Comparison of ENCODE assay signal across 13 mouse cellular contexts in genomic region chr5:49915695-49916106, GRCm38 (mm10).
DNase-seq lines count a peak whose midpoint lies in the region; ATAC-seq and TF ChIP-seq lines count a peak whose summit lies in the region.
"Had no signal": no experiment of that assay in that cellular context is flagged by ENCODE, and none has a peak within 500 bp of the region (broad histone marks: within the 10 kb centered on the region; RNA-seq: fewer than 3 reads in every experiment).

No protein-coding gene starts in this region.

- no peak overlapping the region for H3K4me3 ChIP-seq in forebrain, embryonic 13.5 days
- no peak overlapping the region for H3K4me3 ChIP-seq in forebrain, embryonic 12.5 days (replicated peaks)
- H3K4me3 ChIP-seq in midbrain, embryonic 13.5 days (replicated peaks), result no peak overlapping the region
- no peak overlapping the region for H3K4me3 ChIP-seq in midbrain, embryonic 10.5 days
- H3K4me3 ChIP-seq in embryonic facial prominence, embryonic 14.5 days (ENCODE audit: low read depth, low read length), result no peak overlapping the region
- no peak overlapping the region for H3K4me3 ChIP-seq in midbrain, postnatal 0 days (ENCODE audit: low read depth, low read length)
- H3K4me3 ChIP-seq: heart, adult 2 months; hindbrain, embryonic 15.5 days had no signal

- H3K27ac ChIP-seq in forebrain, embryonic 13.5 days, result no peak overlapping the region
- H3K27ac ChIP-seq in forebrain, embryonic 12.5 days, result no peak overlapping the region
- no peak overlapping the region for H3K27ac ChIP-seq in midbrain, embryonic 13.5 days
- no peak overlapping the region for H3K27ac ChIP-seq in midbrain, embryonic 10.5 days (replicated peaks)
- no peak overlapping the region for H3K27ac ChIP-seq in embryonic facial prominence, embryonic 14.5 days (replicated peaks; ENCODE audit: low read depth, low read length)
- no peak overlapping the region for H3K27ac ChIP-seq in midbrain, postnatal 0 days (ENCODE audit: low read depth, low read length)
- H3K27ac ChIP-seq: heart, adult 2 months; hindbrain, embryonic 15.5 days had no signal

- H3K4me2 ChIP-seq in forebrain, embryonic 13.5 days, result no peak overlapping the region
- no peak overlapping the region for H3K4me2 ChIP-seq in forebrain, embryonic 12.5 days
- no peak overlapping the region for H3K4me2 ChIP-seq in midbrain, embryonic 13.5 days (replicated peaks)
- no peak overlapping the region for H3K4me2 ChIP-seq in embryonic facial prominence, embryonic 14.5 days (ENCODE audit: low read depth, low read length)
- H3K4me2 ChIP-seq in midbrain, postnatal 0 days (ENCODE audit: low read depth, low read length, poor library complexity, severe bottlenecking), result no peak overlapping the region
- H3K4me2 ChIP-seq: hindbrain, embryonic 15.5 days had no signal

- ATAC-seq in forebrain, embryonic 13.5 days, result peak; percentile 78
- no peak for ATAC-seq in forebrain, embryonic 12.5 days (ENCODE audit: low FRiP score)
- ATAC-seq in midbrain, embryonic 13.5 days, result peak; percentile 60; the same call in 1 of the 2 replicates
- ATAC-seq in embryonic facial prominence, embryonic 14.5 days (ENCODE audit: low read depth), result peak; percentile 87
- no peak for ATAC-seq in midbrain, postnatal 0 days (ENCODE audit: low FRiP score)

- H3K36me3 ChIP-seq in forebrain, embryonic 13.5 days (ENCODE audit: poor library complexity, severe bottlenecking), result no peaks in the 10 kb centered on the region
- no peaks in the 10 kb centered on the region for H3K36me3 ChIP-seq in forebrain, embryonic 12.5 days (replicated peaks)
- H3K36me3 ChIP-seq in midbrain, embryonic 13.5 days, result no peaks in the 10 kb centered on the region
- no peaks in the 10 kb centered on the region for H3K36me3 ChIP-seq in midbrain, embryonic 10.5 days
- H3K36me3 ChIP-seq in embryonic facial prominence, embryonic 14.5 days (ENCODE audit: control insufficient read depth, insufficient read depth, low read length), result no peaks in the 10 kb centered on the region
- H3K36me3 ChIP-seq in midbrain, postnatal 0 days (ENCODE audit: insufficient read depth, low read length), result no peaks in the 10 kb centered on the region
- H3K36me3 ChIP-seq: hindbrain, embryonic 15.5 days had no signal

- H3K4me1 ChIP-seq in forebrain, embryonic 13.5 days, result 0 out of 2 replicates have a peak, but pooled peaks cover 4% of the 10 kb centered on the region
- H3K4me1 ChIP-seq in forebrain, embryonic 12.5 days, result no peaks in the 10 kb centered on the region
- no peaks in the 10 kb centered on the region for H3K4me1 ChIP-seq in midbrain, embryonic 13.5 days (replicated peaks)
- H3K4me1 ChIP-seq in midbrain, embryonic 10.5 days, result no peaks in the 10 kb centered on the region
- no peaks in the 10 kb centered on the region for H3K4me1 ChIP-seq in embryonic facial prominence, embryonic 14.5 days (ENCODE audit: control insufficient read depth, insufficient read depth, low read length)
- H3K4me1 ChIP-seq in midbrain, postnatal 0 days (ENCODE audit: insufficient read depth, low read length), result no peaks in the 10 kb centered on the region

- no peaks in the 10 kb centered on the region for H3K9me3 ChIP-seq in forebrain, embryonic 13.5 days (replicated peaks)
- no peaks in the 10 kb centered on the region for H3K9me3 ChIP-seq in forebrain, embryonic 12.5 days
- no peaks in the 10 kb centered on the region for H3K9me3 ChIP-seq in midbrain, embryonic 13.5 days
- no peaks in the 10 kb centered on the region for H3K9me3 ChIP-seq in midbrain, embryonic 10.5 days (replicated peaks)
- no peaks in the 10 kb centered on the region for H3K9me3 ChIP-seq in embryonic facial prominence, embryonic 14.5 days (ENCODE audit: control insufficient read depth, low read length)
- no peaks in the 10 kb centered on the region for H3K9me3 ChIP-seq in midbrain, postnatal 0 days (ENCODE audit: low read length)
- H3K9me3 ChIP-seq: hindbrain, embryonic 15.5 days had no signal

- no peaks in the 10 kb centered on the region for H3K27me3 ChIP-seq in forebrain, embryonic 13.5 days
- no peaks in the 10 kb centered on the region for H3K27me3 ChIP-seq in forebrain, embryonic 12.5 days
- no peaks in the 10 kb centered on the region for H3K27me3 ChIP-seq in midbrain, embryonic 13.5 days
- no peaks in the 10 kb centered on the region for H3K27me3 ChIP-seq in midbrain, embryonic 10.5 days (ENCODE audit: low read depth, poor library complexity, severe bottlenecking)
- H3K27me3 ChIP-seq in embryonic facial prominence, embryonic 14.5 days (replicated peaks; ENCODE audit: control insufficient read depth, insufficient read depth, low read length), result no peaks in the 10 kb centered on the region
- no peaks in the 10 kb centered on the region for H3K27me3 ChIP-seq in midbrain, postnatal 0 days (ENCODE audit: insufficient read depth, low read length)
- H3K27me3 ChIP-seq: hindbrain, embryonic 15.5 days had no signal

- H3K9ac ChIP-seq in forebrain, embryonic 13.5 days, result no peak overlapping the region
- H3K9ac ChIP-seq in forebrain, embryonic 12.5 days, result no peak overlapping the region
- H3K9ac ChIP-seq in midbrain, embryonic 13.5 days (replicated peaks), result no peak overlapping the region
- no peak overlapping the region for H3K9ac ChIP-seq in embryonic facial prominence, embryonic 14.5 days (ENCODE audit: low read depth, low read length)
- no peak overlapping the region for H3K9ac ChIP-seq in midbrain, postnatal 0 days (replicated peaks; ENCODE audit: low read length, poor library complexity, severe bottlenecking)
- H3K9ac ChIP-seq: hindbrain, embryonic 15.5 days had no signal

- no peak for DNase-seq in midbrain, embryonic 10.5 days (ENCODE audit: low spot score)
- peak; percentile 44 for DNase-seq in embryonic facial prominence, embryonic 14.5 days (ENCODE audit: low spot score)
- peak; percentile 56 for DNase-seq in midbrain, postnatal 0 days (ENCODE audit: low spot score)
- DNase-seq in kidney, adult 11 months, result no peak
- DNase-seq: cerebellum, adult 8-10 months; heart, adult 2 months; kidney, adult 2 months; layer of hippocampus, postnatal 36 days; thymus, postnatal 36 days had no signal

- no peak for TF ChIP-seq CTCF in midbrain, postnatal 0 days (IDR thresholded peaks at IDR 0.05)

- 43% methylated on average over 2 of the region's 2 CpGs for WGBS in forebrain, embryonic 13.5 days
- WGBS in forebrain, embryonic 12.5 days, result 58% methylated on average over 2 of the region's 2 CpGs
- WGBS in midbrain, embryonic 13.5 days, result 64% methylated on average over 2 of the region's 2 CpGs
- 89% methylated on average over 2 of the region's 2 CpGs for WGBS in midbrain, embryonic 10.5 days
- WGBS in embryonic facial prominence, embryonic 14.5 days, result 56% methylated on average over 2 of the region's 2 CpGs
- 59% methylated on average over 2 of the region's 2 CpGs for WGBS in midbrain, postnatal 0 days

Comparison
In these comparisons a context has a peak if more than half of its experiments do, and no peak if none do; other contexts are left out.
1. ATAC-seq: peak in forebrain, embryonic 13.5 days (single experiment), midbrain, embryonic 13.5 days (single experiment) and embryonic facial prominence, embryonic 14.5 days (single experiment); none in forebrain, embryonic 12.5 days (single experiment) and midbrain, postnatal 0 days (single experiment).
2. DNase-seq: peak in embryonic facial prominence, embryonic 14.5 days (single experiment) and midbrain, postnatal 0 days (single experiment); none in midbrain, embryonic 10.5 days (single experiment) and kidney, adult 11 months (single experiment).